Mouse (Mus musculus) myocyte (in vitro differentiated cells): ENCODE measurements around the gene Kcna7. TPM values are rescaled to one million over a fixed set of nuclear protein-coding genes. Genes with fewer than 3 reads are reported as not detected.
A peak's percentile ranks its signal among the peaks of the same experiment; 100 is the strongest.
"Not testable (repeated sequence)": the region's sequence is repeated elsewhere in the genome, so short reads cannot be mapped to it uniquely, and the experiment has no call there.

ENCODE experiments used
- H3K27me3 ChIP-seq: one replicate; pipeline ENCODE4 v1.6.1; 2011; ENCODE audit not compliant: control insufficient read depth, insufficient read depth, insufficient read length
- H3K36me3 ChIP-seq: one replicate; pipeline ENCODE4 v1.6.1; 2011; ENCODE audit not compliant: control insufficient read depth, insufficient read depth
- H3K4me2 ChIP-seq: one replicate; pipeline ENCODE4 v1.6.1; 2011; ENCODE audit warnings: low read depth, control low read depth
- H3K4me3 ChIP-seq: one replicate; pipeline ENCODE4 v1.5.1; 2011; ENCODE audit warnings: mild to moderate bottlenecking, control low read depth, moderate library complexity
- H3K79me2 ChIP-seq: one replicate; pipeline ENCODE4 v1.6.1; 2011; ENCODE audit not compliant: control insufficient read depth, insufficient read depth
- H3ac ChIP-seq: one replicate; pipeline ENCODE4 v1.6.1; 2011; ENCODE audit not compliant: control insufficient read depth, insufficient read length
- CEBPB ChIP-seq: IDR thresholded peaks from 2 replicates; pipeline ENCODE4 v1.6.1; 2011; ENCODE audit warnings: mild to moderate bottlenecking, moderate library complexity; ENCODE audit not compliant: poor library complexity, insufficient read depth, severe bottlenecking
- E2F4 ChIP-seq: IDR thresholded peaks from one replicate; pipeline ENCODE4 v1.6.1; 2011; ENCODE audit warnings: mild to moderate bottlenecking, control low read depth, moderate library complexity; ENCODE audit not compliant: insufficient read depth
- MAX ChIP-seq: IDR thresholded peaks from one replicate; pipeline ENCODE4 v1.6.1; 2011; ENCODE audit warnings: low read depth, mild to moderate bottlenecking, control low read depth
- MYOD1 ChIP-seq, 3 experiments: IDR thresholded peaks; one replicate each; pipeline ENCODE4 v1.6.1; 2011; ENCODE audit warnings: control low read depth in 2 of 3, low read depth in 2 of 3, mild to moderate bottlenecking in 2 of 3, moderate library complexity in 1 of 3; ENCODE audit not compliant: insufficient read length in 2 of 3, control insufficient read depth in 1 of 3
- MYOG ChIP-seq, 3 experiments: IDR thresholded peaks; one replicate each; pipeline ENCODE4 v1.6.1; 2011; ENCODE audit warnings: control low read depth in 2 of 3, low read depth in 2 of 3, mild to moderate bottlenecking in 2 of 3; ENCODE audit not compliant: insufficient read length in 2 of 3, control insufficient read depth in 1 of 3, insufficient read depth in 1 of 3
- POLR2A ChIP-seq: IDR thresholded peaks from one replicate; pipeline ENCODE4 v1.6.1; 2011; ENCODE audit warnings: low read depth, mild to moderate bottlenecking, control low read depth, moderate library complexity; ENCODE audit not compliant: insufficient read length
- POLR2AphosphoS2 ChIP-seq: IDR thresholded peaks from one replicate; pipeline ENCODE4 v1.6.1; 2011; ENCODE audit warnings: low read depth, control low read depth; ENCODE audit not compliant: insufficient read length
- REST ChIP-seq: IDR thresholded peaks from one replicate; pipeline ENCODE4 v1.6.1; 2011; ENCODE audit warnings: mild to moderate bottlenecking, control low read depth, moderate library complexity; ENCODE audit not compliant: insufficient read depth, insufficient read length
- SRF ChIP-seq: IDR thresholded peaks from one replicate; pipeline ENCODE4 v1.6.1; 2011; ENCODE audit warnings: low read depth; ENCODE audit not compliant: control insufficient read depth, insufficient read length
- TCF12 ChIP-seq: IDR thresholded peaks from one replicate; pipeline ENCODE4 v1.6.1; 2011; ENCODE audit warnings: mild to moderate bottlenecking, control low read depth; ENCODE audit not compliant: poor library complexity, insufficient read depth, severe bottlenecking
- TCF3 ChIP-seq: IDR thresholded peaks from one replicate; pipeline ENCODE4 v1.6.1; 2011; ENCODE audit warnings: low read depth, control low read depth; ENCODE audit not compliant: insufficient read length
- USF1 ChIP-seq: IDR thresholded peaks from one replicate; pipeline ENCODE4 v1.6.1; 2011; ENCODE audit warnings: low read depth, mild to moderate bottlenecking, control low read depth, moderate library complexity
- polyA plus RNA-seq: library from polyadenylated mRNA; unstranded; fragments of >200 nt; fragmentation: generic; extraction: Trizol; gene quantifications from one replicate; pipeline ENCODE4 v1.2.1, GENCODE M21; 2012; ENCODE audit warnings: missing spikeins

Kcna7 gene
- polyA plus RNA-seq, 1 experiment = 0.65 TPM

GRCm38 (mm10) chr7:45395578-45396336 is 9.7 kb upstream of the Kcna7 start, which contains the start of gene Snrnp70:
TSS of gene Snrnp70 (minus strand) at chr7:45395742.
- TF ChIP-seq POLR2AphosphoS2 = peak; percentile 96
- no peak for TF ChIP-seq MYOG (IDR thresholded peaks at IDR 0.05; ENCODE audit: control insufficient read depth in 1 of 3, insufficient read depth in 1 of 3, insufficient read length in 2 of 3, low read depth in 2 of 3)
- no peak for TF ChIP-seq MAX
- no peak for TF ChIP-seq CEBPB
- peak; percentile 77 for TF ChIP-seq SRF
- no peak for TF ChIP-seq TCF12
- TF ChIP-seq REST = peak; percentile 25
- TF ChIP-seq USF1 = no peak
- TF ChIP-seq POLR2A = peak; percentile 87
- TF ChIP-seq TCF3 = no peak
- TF ChIP-seq E2F4 = no peak
- no peak for TF ChIP-seq MYOD1 (IDR thresholded peaks at IDR 0.05; ENCODE audit: control insufficient read depth in 1 of 3, insufficient read length in 2 of 3, low read depth in 2 of 3)
- Histone ChIP-seq H3K4me3 (peak within 1 kb of the TSS; percentile 98), H3K27me3 (no peaks in the 10 kb centered on the region), H3K4me2 (peak within 1 kb of the TSS; percentile 94), H3ac (peak within 1 kb of the TSS; percentile 26), H3K79me2 (peaks cover 43% of the 10 kb centered on the region), H3K36me3 (peaks cover 23% of the 10 kb centered on the region)

GRCm38 (mm10) chr7:45396337-45396775 is 9.1 kb upstream of the Kcna7 start:
- peak overlapping the region; percentile 77 for H3K4me2 ChIP-seq
- H3ac ChIP-seq, H3K27me3 ChIP-seq: not testable (repeated sequence)
- H3K4me3 ChIP-seq = peak overlapping the region; percentile 98
- peaks cover 39% of the 10 kb centered on the region for H3K79me2 ChIP-seq
- H3K36me3 ChIP-seq = peaks cover 19% of the 10 kb centered on the region

- H3ac ChIP-seq = no peak overlapping the region
- H3K36me3 ChIP-seq = peaks cover 16% of the 10 kb centered on the region
- H3K4me2 ChIP-seq = peak overlapping the region; percentile 77
- no peaks in the 10 kb centered on the region for H3K27me3 ChIP-seq
- H3K4me3 ChIP-seq = peak overlapping the region; percentile 98
- no peak for TF ChIP-seq SRF
- TF ChIP-seq E2F4 = no peak
- TF ChIP-seq CEBPB = no peak
- no peak for TF ChIP-seq POLR2A
- no peak for TF ChIP-seq REST
- TF ChIP-seq POLR2AphosphoS2 = no peak
- no peak for TF ChIP-seq MAX
- no peak for TF ChIP-seq USF1
- no peak for TF ChIP-seq MYOD1 (IDR thresholded peaks at IDR 0.05; ENCODE audit: control insufficient read depth in 1 of 3, insufficient read length in 2 of 3, low read depth in 2 of 3)
- no peak for TF ChIP-seq TCF3
- no peak for TF ChIP-seq MYOG (IDR thresholded peaks at IDR 0.05; ENCODE audit: control insufficient read depth in 1 of 3, insufficient read depth in 1 of 3, insufficient read length in 2 of 3, low read depth in 2 of 3)
- no peak for TF ChIP-seq TCF12
- peaks cover 34% of the 10 kb centered on the region for H3K79me2 ChIP-seq
These were observed 8.7 kb upstream of the Kcna7 start for GRCm38 (mm10) chr7:45396787-45397186.

- Histone ChIP-seq H3K27me3 (peaks cover 6% of the 10 kb centered on the region), H3K79me2 (no peaks in the 10 kb centered on the region), H3K4me3 (no peak overlapping the region), H3K36me3 (no peaks in the 10 kb centered on the region), H3ac (no peak overlapping the region), H3K4me2 (no peak overlapping the region)
- TF ChIP-seq E2F4 (no peak), REST (no peak), SRF (no peak), MYOD1 (IDR thresholded peaks at IDR 0.05; ENCODE audit: control insufficient read depth in 1 of 3, insufficient read length in 2 of 3, low read depth in 2 of 3) (no peak), USF1 (no peak), MAX (no peak), CEBPB (no peak), MYOG (IDR thresholded peaks at IDR 0.05; ENCODE audit: control insufficient read depth in 1 of 3, insufficient read depth in 1 of 3, insufficient read length in 2 of 3, low read depth in 2 of 3) (no peak), TCF12 (no peak)
These were observed 3.9 kb upstream of the Kcna7 start for GRCm38 (mm10) chr7:45401521-45402085.
